Mouse (Mus musculus) cerebellum, adult 2 months (tissue): ENCODE results near the gene Ncor2. TPM values are rescaled to one million over a fixed set of nuclear protein-coding genes. Genes with fewer than 3 reads are reported as not detected.

Experiments
- DNase-seq, 2 experiments: peaks; one replicate each; pipeline ENCODE4 v3.0.0; 2021
- H3K27ac ChIP-seq: fragments of 200-500 bp; 2 replicates; pipeline ENCODE4 v1.5.1; 2012; ENCODE audit warnings: low read length, control low read depth, inconsistent platforms; ENCODE audit not compliant: insufficient read depth
- H3K27me3 ChIP-seq: fragments of 200-500 bp; 2 replicates; pipeline ENCODE4 v1.6.1; 2012; ENCODE audit warnings: inconsistent platforms, mild to moderate bottlenecking, low read length, moderate library complexity; ENCODE audit not compliant: control insufficient read depth, insufficient read depth
- H3K4me1 ChIP-seq: fragments of 200-500 bp; 2 replicates; pipeline ENCODE4 v1.6.1; 2011; ENCODE audit warnings: low read length; ENCODE audit not compliant: control insufficient read depth, insufficient read depth
- H3K4me3 ChIP-seq: fragments of 200-500 bp; replicated peaks from 2 replicates; pipeline ENCODE3; 2011; ENCODE audit warnings: mild to moderate bottlenecking, low read depth, low read length, control low read depth; ENCODE audit not compliant: insufficient read depth
- CTCF ChIP-seq: fragments of 200-500 bp; IDR thresholded peaks from 2 replicates; pipeline ENCODE4 v1.5.1; 2011; ENCODE audit warnings: low read depth, mild to moderate bottlenecking, control low read depth, low read length, moderate library complexity, borderline replicate concordance; ENCODE audit not compliant: insufficient read depth
- POLR2A ChIP-seq: fragments of 200-500 bp; IDR thresholded peaks from 2 replicates; pipeline ENCODE4 v1.6.1; 2011; ENCODE audit warnings: low read length, control low read depth, borderline replicate concordance; ENCODE audit not compliant: insufficient read depth
- WGBS: fragments of 180-500 bp; shearing (Covaris S2); methylation state at CpG from one replicate; pipeline ENCODE4 v1.1.7; 2018; 5-methylcytosine and 5-hydroxymethylcytosine counted together
- polyA plus RNA-seq: library from polyadenylated mRNA; depleted of rRNA; stranded (reverse); fragments of >200 nt; gene quantifications from 2 replicates; pipeline ENCODE4 v1.2.3, GENCODE M21; 2012

Ncor2 gene
- polyA plus RNA-seq, 1 experiment: 93.2 TPM

- no peak overlapping the region for H3K4me3 ChIP-seq
- WGBS: 48% methylated on average over 14 of the region's 14 CpGs
- TF ChIP-seq CTCF (no peak), POLR2A (no peak)
- no peaks in the 10 kb centered on the region for H3K27me3 ChIP-seq
- peak overlapping the region; percentile 27 for H3K27ac ChIP-seq
- DNase-seq: no peak
- peaks cover 75% of the 10 kb centered on the region for H3K4me1 ChIP-seq
Measured at GRCm38 (mm10) chr5:125159804-125160405, 19.1 kb downstream of the Ncor2 start.

- peak; percentile 98 to 99 for DNase-seq
- Histone ChIP-seq H3K4me1 (peaks cover 75% of the 10 kb centered on the region), H3K27me3 (no peaks in the 10 kb centered on the region), H3K27ac (peak overlapping the region; percentile 59; the same call in 1 of the 2 replicates), H3K4me3 (no peak overlapping the region)
- no peak for TF ChIP-seq POLR2A
- no peak for TF ChIP-seq CTCF
- under 1% methylated on average over 12 of the region's 12 CpGs for WGBS
Measured at GRCm38 (mm10) chr5:125159293-125159692, 19.7 kb downstream of the Ncor2 start.

- no peak for TF ChIP-seq CTCF
- TF ChIP-seq POLR2A: no peak
- Histone ChIP-seq H3K4me1 (peaks cover 76% of the 10 kb centered on the region), H3K27me3 (no peaks in the 10 kb centered on the region), H3K4me3 (no peak overlapping the region), H3K27ac (peak overlapping the region; percentile 59; the same call in 1 of the 2 replicates)
- DNase-seq: peak; percentile 45 to 58
- 23% methylated on average over 21 of the region's 21 CpGs for WGBS
Measured at GRCm38 (mm10) chr5:125158232-125158961, 20.6 kb downstream of the Ncor2 start.

- Histone ChIP-seq H3K4me1 (peaks cover 80% of the 10 kb centered on the region), H3K27ac (no peak overlapping the region), H3K4me3 (no peak overlapping the region), H3K27me3 (no peaks in the 10 kb centered on the region)
- TF ChIP-seq POLR2A (no peak), CTCF (no peak)
- no peak for DNase-seq
- 38% methylated on average over 8 of the region's 8 CpGs for WGBS
Measured at GRCm38 (mm10) chr5:125157375-125158033, 21.5 kb downstream of the Ncor2 start.

GRCm38 (mm10) chr5:125156418-125157205 is 22.4 kb downstream of the Ncor2 start:
- H3K4me3 ChIP-seq: no peak overlapping the region
- H3K27me3 ChIP-seq: no peaks in the 10 kb centered on the region
- no peak for DNase-seq
- no peak overlapping the region for H3K27ac ChIP-seq
- TF ChIP-seq CTCF: no peak
- no peak for TF ChIP-seq POLR2A
- WGBS: 70% methylated on average over 22 of the region's 22 CpGs
- peaks cover 85% of the 10 kb centered on the region for H3K4me1 ChIP-seq

- 23% methylated on average over 4 of the region's 4 CpGs for WGBS
- no peaks in the 10 kb centered on the region for H3K27me3 ChIP-seq
- peaks cover 92% of the 10 kb centered on the region for H3K4me1 ChIP-seq
- no peak for DNase-seq
- TF ChIP-seq CTCF (no peak), POLR2A (no peak)
- no peak overlapping the region for H3K4me3 ChIP-seq
- H3K27ac ChIP-seq: no peak overlapping the region
Measured at GRCm38 (mm10) chr5:125155451-125155850, 23.6 kb downstream of the Ncor2 start.

GRCm38 (mm10) chr5:125154989-125155388 is 24.0 kb downstream of the Ncor2 start:
- WGBS: 6% methylated on average over 5 of the region's 5 CpGs
- peaks cover 89% of the 10 kb centered on the region for H3K4me1 ChIP-seq
- H3K27me3 ChIP-seq: no peaks in the 10 kb centered on the region
- peak overlapping the region; percentile 15; the same call in 1 of the 2 replicates for H3K27ac ChIP-seq
- no peak overlapping the region for H3K4me3 ChIP-seq
- TF ChIP-seq POLR2A (no peak), CTCF (no peak)
- DNase-seq: peak; percentile 94 to 97
